Mouse (Mus musculus): Measurements from ENCODE around the gene Nprl3. TPM values are rescaled to one million over a fixed set of nuclear protein-coding genes. Genes with fewer than 3 reads are reported as not detected.
"Not testable (repeated sequence)": the region's sequence is repeated elsewhere in the genome, so short reads cannot be mapped to it uniquely, and the experiment has no call there.

Gene Nprl3
- polyA plus RNA-seq (2016; fragmentation: Nextera tagmentation; extraction: Ambion mirVana), result 38.6 and 42.8 TPM in 2 replicates

DNA sequence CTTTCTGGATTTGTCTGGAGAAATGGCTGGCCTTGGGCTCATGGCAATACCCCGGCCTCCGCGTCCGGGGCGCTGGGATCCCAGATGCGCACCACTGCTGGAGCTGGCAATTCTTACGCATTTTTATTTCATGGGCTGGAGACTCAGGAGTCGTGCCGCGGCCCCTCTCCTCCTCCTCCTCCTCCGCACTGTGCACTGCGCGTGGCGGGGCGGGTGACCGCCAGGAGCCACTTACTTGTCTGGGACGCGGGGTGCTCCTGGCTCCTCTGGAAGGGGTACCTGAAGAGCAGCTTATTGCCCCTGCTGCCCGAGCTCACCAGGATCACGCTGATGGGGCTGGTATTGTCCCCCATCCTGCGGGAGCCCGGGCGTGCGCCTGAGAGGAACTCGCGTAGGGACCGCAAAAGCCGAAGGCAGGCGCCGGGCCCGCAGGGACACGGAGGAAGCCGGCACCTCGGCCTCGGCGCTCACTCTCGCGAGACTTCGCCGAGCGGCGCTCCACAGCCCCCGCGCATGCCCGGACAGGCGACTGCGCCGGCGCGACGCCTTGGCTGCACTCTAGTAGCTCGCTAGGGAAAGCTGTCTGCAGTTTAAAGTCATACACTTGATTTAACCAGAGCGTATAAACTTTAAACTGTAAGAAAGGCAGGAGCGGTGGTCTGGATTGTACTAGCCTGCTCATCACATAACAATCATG is at the start of gene Nprl3:
TSS of gene Nprl3 (minus strand) at position 520 of the 697 bp plus-strand sequence.
- 0 out of 2 replicates have a peak, but pooled peaks cover under 1% of the 10 kb centered on the region for H3K36me3 ChIP-seq
- H3K9ac ChIP-seq, result peak within 1 kb of the TSS; percentile 95
- H3K4me3 ChIP-seq, result peak within 1 kb of the TSS; percentile 90
- under 1% methylated on average over 54 of the region's 54 CpGs for WGBS
- no peaks in the 10 kb centered on the region for H3K9me3 ChIP-seq (replicated peaks)
- H3K4me2 ChIP-seq, result peak within 1 kb of the TSS; percentile 70
- peak; percentile 92 for ATAC-seq (ENCODE audit: insufficient number of reproducible peaks, low FRiP score)
- H3K27ac ChIP-seq (ENCODE audit: poor library complexity, severe bottlenecking), result peak within 1 kb of the TSS; percentile 93
- 0 out of 2 replicates have a peak, but pooled peaks cover 3% of the 10 kb centered on the region for H3K27me3 ChIP-seq (replicated peaks)
- peaks cover 13% of the 10 kb centered on the region for H3K4me1 ChIP-seq (replicated peaks)

DNA sequence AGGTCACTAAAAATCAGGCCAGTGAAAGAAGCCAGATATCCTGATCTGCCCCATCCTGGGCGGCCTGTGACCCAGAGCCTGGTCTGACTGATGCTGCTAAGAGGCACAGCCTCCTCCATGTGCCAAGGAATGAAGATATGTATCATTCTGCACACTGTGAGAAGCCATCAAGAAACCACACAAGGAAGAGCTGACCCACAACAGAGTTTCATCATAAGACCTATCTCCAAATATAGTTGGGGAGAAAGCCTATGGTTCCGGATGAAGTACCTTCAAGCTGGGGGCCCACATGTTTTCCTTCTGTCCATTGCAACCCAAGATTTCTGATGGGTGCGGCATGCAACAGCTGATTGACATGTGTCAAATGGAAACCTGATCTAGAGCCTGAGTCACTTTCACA is 48.5 kb upstream of the Nprl3 start:
- WGBS, result 79% methylated on average over 3 of the region's 3 CpGs
- H3K4me3 ChIP-seq, result no peak overlapping the region
- no peaks in the 10 kb centered on the region for H3K36me3 ChIP-seq
- no peak overlapping the region for H3K9ac ChIP-seq
- no peak overlapping the region for H3K4me2 ChIP-seq
- H3K9me3 ChIP-seq (replicated peaks), result no peaks in the 10 kb centered on the region
- no peak overlapping the region for H3K27ac ChIP-seq (ENCODE audit: poor library complexity, severe bottlenecking)
- no peak for ATAC-seq (ENCODE audit: insufficient number of reproducible peaks, low FRiP score)
- H3K27me3 ChIP-seq (replicated peaks), result no peaks in the 10 kb centered on the region
- peaks cover 14% of the 10 kb centered on the region; the same call in 1 of the 2 replicates for H3K4me1 ChIP-seq (replicated peaks)

DNA sequence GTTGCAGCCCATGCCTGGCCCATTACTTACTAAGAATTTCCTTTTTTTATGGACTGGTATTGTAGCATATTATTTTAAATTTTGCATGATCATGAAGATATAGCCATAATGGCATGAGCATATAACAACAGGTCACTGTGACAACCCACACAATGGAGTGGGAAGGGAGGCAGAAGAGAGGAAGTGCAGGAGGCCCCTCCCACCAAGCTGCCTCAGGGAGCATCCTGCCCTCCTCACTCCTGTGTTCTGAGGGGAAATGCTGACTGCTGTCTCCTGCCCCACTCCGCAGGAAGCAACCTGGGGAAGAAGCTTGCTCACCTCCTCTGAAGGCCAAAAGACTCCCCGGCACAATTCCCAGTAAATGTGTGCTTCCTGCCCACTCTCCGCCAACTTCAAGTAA is 42.4 kb upstream of the Nprl3 start:
- H3K4me3 ChIP-seq, result no peak overlapping the region
- H3K36me3 ChIP-seq, result no peaks in the 10 kb centered on the region
- H3K27me3 ChIP-seq (replicated peaks), result peaks cover 5% of the 10 kb centered on the region; the same call in 1 of the 2 replicates
- H3K9ac ChIP-seq, result no peak overlapping the region
- no peaks in the 10 kb centered on the region for H3K9me3 ChIP-seq (replicated peaks)
- no peak for ATAC-seq (ENCODE audit: insufficient number of reproducible peaks, low FRiP score)
- H3K4me1 ChIP-seq (replicated peaks), result 0 out of 2 replicates have a peak, but pooled peaks cover 7% of the 10 kb centered on the region
- 69% methylated on average over 3 of the region's 3 CpGs for WGBS
- H3K27ac ChIP-seq (ENCODE audit: poor library complexity, severe bottlenecking), result no peak overlapping the region
- H3K4me2 ChIP-seq, result no peak overlapping the region

DNA sequence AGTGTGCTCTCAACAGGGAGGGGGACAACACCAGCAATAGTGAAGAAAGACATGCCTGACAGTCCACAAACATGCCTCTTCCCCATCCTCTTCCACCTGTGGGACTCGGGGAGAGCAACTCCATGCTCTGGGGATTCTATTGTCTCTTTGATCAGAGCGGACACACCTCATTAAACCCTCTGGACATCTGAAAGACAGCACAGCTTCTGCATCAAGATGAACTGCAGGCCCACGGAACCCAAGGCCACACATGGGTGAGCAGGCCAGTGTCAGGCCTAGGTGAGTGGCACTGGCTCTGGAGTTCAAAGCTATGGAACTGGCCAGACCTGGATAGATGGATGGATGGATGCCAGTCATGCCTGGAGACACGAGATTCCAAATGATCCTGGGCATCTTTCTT is 41.9 kb upstream of the Nprl3 start:
- Histone ChIP-seq H3K9ac (no peak overlapping the region), H3K27ac (ENCODE audit: poor library complexity, severe bottlenecking) (no peak overlapping the region), H3K36me3 (no peaks in the 10 kb centered on the region), H3K4me2 (no peak overlapping the region), H3K4me3 (no peak overlapping the region), H3K27me3 (replicated peaks) (peaks cover 5% of the 10 kb centered on the region; the same call in 1 of the 2 replicates), H3K9me3 (replicated peaks) (no peaks in the 10 kb centered on the region), H3K4me1 (replicated peaks) (0 out of 2 replicates have a peak, but pooled peaks cover 7% of the 10 kb centered on the region)
- WGBS, result 77% methylated on average over 4 of the region's 4 CpGs
- ATAC-seq (ENCODE audit: insufficient number of reproducible peaks, low FRiP score), result no peak

DNA sequence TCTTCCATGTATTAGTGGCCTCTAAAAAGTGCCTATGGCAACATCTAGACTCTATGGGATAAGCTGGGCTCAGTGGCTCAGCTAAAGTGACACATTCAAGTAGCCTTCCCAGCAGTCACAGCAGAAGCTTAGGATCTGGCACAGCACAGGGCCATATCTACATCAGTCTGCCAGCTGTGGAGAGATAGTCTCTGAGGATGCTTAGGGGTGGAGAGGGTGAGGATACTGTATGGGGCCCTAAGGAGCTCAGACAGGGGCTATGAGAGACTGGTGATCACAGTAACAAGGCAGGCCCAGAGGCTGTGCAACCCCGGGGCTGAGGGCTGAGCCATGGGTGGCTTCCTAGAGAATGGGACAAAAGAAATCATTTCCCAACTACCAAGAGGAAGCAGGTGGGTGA is 39.5 kb upstream of the Nprl3 start:
- no peak overlapping the region for H3K4me3 ChIP-seq
- H3K27ac ChIP-seq (ENCODE audit: poor library complexity, severe bottlenecking), result no peak overlapping the region
- H3K4me2 ChIP-seq, result no peak overlapping the region
- H3K27me3 ChIP-seq (replicated peaks), result peaks cover 19% of the 10 kb centered on the region
- 73% methylated on average over 1 of the region's 1 CpGs for WGBS
- H3K4me1 ChIP-seq (replicated peaks), result no peaks in the 10 kb centered on the region
- ATAC-seq (ENCODE audit: insufficient number of reproducible peaks, low FRiP score), result no peak
- no peak overlapping the region for H3K9ac ChIP-seq
- H3K36me3 ChIP-seq, result no peaks in the 10 kb centered on the region
- H3K9me3 ChIP-seq (replicated peaks), result no peaks in the 10 kb centered on the region

DNA sequence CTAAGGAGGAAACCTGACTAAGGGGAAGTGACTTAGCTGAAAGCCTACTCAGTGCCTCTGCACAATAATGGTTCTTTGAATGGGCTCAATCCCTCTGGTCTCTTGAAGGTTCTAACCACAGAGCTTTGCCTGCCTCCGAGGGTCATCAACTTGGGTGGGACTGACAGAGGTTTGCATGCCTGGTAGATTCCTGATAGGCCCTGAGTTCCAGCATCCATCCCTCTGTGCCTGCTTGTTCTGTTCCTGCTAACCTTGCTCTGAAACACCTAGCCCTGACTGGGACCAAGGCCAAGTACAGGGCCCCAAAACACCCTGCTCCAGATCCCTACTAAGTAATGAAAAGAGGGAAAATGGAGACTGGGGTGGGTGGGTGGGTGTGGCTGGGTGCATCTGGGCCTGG is 35.9 kb upstream of the Nprl3 start:
- no peak for ATAC-seq (ENCODE audit: insufficient number of reproducible peaks, low FRiP score)
- Histone ChIP-seq H3K4me2 (no peak overlapping the region), H3K4me3 (no peak overlapping the region), H3K27me3 (replicated peaks) (peaks cover 36% of the 10 kb centered on the region), H3K27ac (ENCODE audit: poor library complexity, severe bottlenecking) (no peak overlapping the region), H3K36me3 (no peaks in the 10 kb centered on the region), H3K9ac (no peak overlapping the region), H3K4me1 (replicated peaks) (no peaks in the 10 kb centered on the region), H3K9me3 (replicated peaks) (no peaks in the 10 kb centered on the region)
- WGBS, result 71% methylated on average over 1 of the region's 1 CpGs

DNA sequence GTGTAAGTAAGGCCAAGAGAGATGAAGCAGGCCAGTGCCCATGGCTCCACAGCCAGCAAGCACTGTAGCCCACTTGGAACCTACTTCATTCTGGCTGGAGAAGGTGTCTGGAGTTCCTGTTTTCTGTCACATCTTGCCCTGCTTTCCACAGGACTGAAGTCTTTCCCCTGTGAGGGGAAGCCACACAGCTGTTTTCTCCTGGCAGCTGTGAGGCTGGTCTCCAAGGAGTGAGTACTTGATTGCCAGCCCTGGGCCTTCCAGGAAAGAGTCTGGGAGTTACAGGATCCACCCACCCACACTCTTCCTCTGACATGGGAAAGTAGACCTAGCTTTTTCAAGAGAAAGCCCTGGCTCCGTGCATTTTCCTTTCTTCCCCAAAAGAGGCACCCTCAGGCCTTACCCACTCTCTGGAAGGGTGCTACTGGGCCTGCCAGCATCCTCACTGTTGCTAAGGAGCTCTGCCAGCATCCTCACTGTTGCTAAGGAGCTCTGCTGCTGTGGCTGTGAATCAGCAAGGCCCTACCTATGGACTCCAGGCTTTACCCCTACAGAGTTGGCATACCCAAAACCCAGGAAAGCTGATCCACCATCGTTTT is 35.4 kb upstream of the Nprl3 start:
- Histone ChIP-seq H3K9me3 (replicated peaks) (no peaks in the 10 kb centered on the region), H3K27me3 (replicated peaks) (peaks cover 36% of the 10 kb centered on the region), H3K4me3 (no peak overlapping the region), H3K9ac (no peak overlapping the region), H3K27ac (ENCODE audit: poor library complexity, severe bottlenecking) (no peak overlapping the region), H3K4me2 (no peak overlapping the region), H3K4me1 (replicated peaks) (no peaks in the 10 kb centered on the region), H3K36me3 (no peaks in the 10 kb centered on the region)
- ATAC-seq (ENCODE audit: insufficient number of reproducible peaks, low FRiP score), result no peak
- 34% methylated on average over 2 of the region's 2 CpGs for WGBS

DNA sequence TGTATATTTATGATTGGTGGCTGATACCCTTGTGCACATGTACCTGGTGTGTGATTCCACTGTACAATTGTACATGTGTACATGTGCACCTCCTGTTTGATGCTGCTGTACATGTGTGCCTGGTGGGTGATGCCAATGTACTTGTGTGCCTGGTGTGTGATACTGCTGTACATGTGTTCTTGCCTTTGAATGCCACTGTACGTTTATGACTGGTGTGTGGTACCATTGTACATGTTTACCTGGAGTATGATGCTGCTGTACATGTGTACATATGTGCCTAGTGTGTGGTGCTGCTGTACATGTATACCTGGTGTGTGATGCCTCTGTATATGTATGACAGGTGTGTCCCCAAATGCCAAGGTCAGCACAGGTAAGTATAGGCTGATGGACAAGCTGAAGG is 34.0 kb upstream of the Nprl3 start:
- Histone ChIP-seq H3K9ac (no peak overlapping the region), H3K27me3 (replicated peaks) (peaks cover 31% of the 10 kb centered on the region), H3K4me2 (no peak overlapping the region), H3K4me1 (replicated peaks) (no peaks in the 10 kb centered on the region), H3K27ac (ENCODE audit: poor library complexity, severe bottlenecking) (no peak overlapping the region), H3K36me3 (no peaks in the 10 kb centered on the region), H3K4me3 (no peak overlapping the region), H3K9me3 (replicated peaks) (no peaks in the 10 kb centered on the region)
- no peak for ATAC-seq (ENCODE audit: insufficient number of reproducible peaks, low FRiP score)
- WGBS, result 69% methylated on average over 1 of the region's 1 CpGs

DNA sequence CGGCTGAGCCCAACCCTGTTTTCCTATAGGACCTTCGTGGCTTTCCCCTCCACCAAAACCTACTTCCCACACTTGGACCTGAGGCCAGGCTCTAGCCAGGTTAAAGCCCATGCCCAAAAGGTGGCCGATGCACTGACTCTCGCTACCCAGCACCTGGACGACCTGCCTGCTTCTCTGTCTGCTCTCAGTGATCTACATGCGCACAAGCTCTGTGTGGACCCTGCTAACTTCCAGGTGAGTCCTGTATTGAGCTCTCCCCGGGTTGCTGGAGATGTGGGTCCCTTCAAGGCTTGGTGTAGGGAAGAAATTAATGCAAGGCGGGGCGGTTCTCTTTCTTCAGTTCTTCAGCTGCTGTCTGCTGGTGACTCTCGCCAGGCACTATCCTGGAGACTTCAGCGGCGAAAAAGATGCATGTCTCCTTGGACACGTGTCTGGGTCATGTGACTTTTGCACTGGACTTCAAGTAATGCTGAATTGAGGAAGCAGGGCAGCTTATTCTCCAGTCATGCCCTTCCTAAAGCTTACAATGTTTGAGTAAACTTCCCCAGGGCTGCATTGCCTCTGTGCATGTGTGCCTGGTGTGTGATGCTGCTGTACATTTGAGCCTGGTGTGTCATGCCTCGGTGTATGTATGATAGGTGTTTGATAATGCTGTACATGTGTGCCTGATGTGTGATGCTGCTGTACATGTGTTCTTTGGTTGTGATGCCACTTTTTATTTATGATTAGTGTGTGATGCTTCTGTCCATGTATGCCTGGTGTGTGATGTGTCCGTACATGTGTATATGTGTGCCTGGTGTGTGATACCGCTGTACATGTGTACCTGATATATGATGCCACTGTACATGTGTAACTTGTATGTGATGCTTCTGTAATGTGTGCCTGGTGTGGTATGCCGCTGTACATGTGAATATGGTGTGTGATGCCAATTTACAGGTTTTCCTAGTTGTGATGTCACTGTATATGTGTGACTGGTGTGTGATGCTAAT is 33.1 kb upstream of the Nprl3 start:
- ATAC-seq (ENCODE audit: insufficient number of reproducible peaks, low FRiP score), result no peak

DNA sequence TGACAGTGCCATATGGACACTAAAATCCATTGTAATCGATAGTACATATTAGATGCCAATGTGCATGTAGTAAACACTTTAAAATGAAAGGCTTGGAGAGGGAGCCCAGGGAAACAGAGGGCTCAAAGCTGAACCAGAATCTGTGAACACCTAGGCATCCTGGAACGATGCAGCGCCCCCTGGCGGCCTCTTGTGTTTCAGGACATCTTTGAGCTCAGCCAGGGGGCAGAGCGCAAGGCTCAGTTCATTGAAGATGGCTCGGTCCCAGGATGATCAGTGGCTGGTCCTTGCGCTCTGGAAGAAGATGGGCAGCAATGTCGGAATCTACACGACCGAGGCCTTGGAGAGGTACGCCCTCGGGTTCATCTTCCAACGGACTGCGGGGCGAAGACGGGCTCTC is 32.4 kb upstream of the Nprl3 start, which contains the start of gene Hbq1a:
TSS of gene Hbq1a (plus strand) at position 205 of the 400 bp plus-strand sequence.
- not testable (repeated sequence) for H3K27ac ChIP-seq (ENCODE audit: poor library complexity, severe bottlenecking); H3K36me3 ChIP-seq; H3K9me3 ChIP-seq (replicated peaks); H3K9ac ChIP-seq; H3K4me1 ChIP-seq (replicated peaks)
- H3K4me3 ChIP-seq, result 0 out of 2 replicates have a peak within 1 kb of the TSS, but pooled peaks have one; percentile 17
- peaks cover 31% of the 10 kb centered on the region for H3K27me3 ChIP-seq (replicated peaks)
- peak within 1 kb of the TSS; percentile 62 for H3K4me2 ChIP-seq
- 5% methylated on average over 16 of the region's 16 CpGs for WGBS
- peak; percentile 41; the same call in 1 of the 2 replicates for ATAC-seq (ENCODE audit: insufficient number of reproducible peaks, low FRiP score)

More for the DNA sequence above, 33.1 kb upstream of the Nprl3 start:
- WGBS, result 47% methylated on average over 16 of the region's 17 CpGs
- Histone ChIP-seq H3K4me3 (0 out of 2 replicates have a peak overlapping the region, but pooled peaks have one; percentile 17), H3K27me3 (replicated peaks) (peaks cover 31% of the 10 kb centered on the region), H3K9me3 (replicated peaks) (no peaks in the 10 kb centered on the region), H3K27ac (ENCODE audit: poor library complexity, severe bottlenecking) (no peak overlapping the region), H3K4me2 (peak overlapping the region; percentile 62), H3K9ac (no peak overlapping the region), H3K4me1 (replicated peaks) (no peaks in the 10 kb centered on the region), H3K36me3 (no peaks in the 10 kb centered on the region)
